Mouse (Mus musculus): ENCODE data around the gene Srrm3. TPM values are rescaled to one million over a fixed set of nuclear protein-coding genes. Genes with fewer than 3 reads are reported as not detected.
A peak's percentile ranks its signal among the peaks of the same experiment; 100 is the strongest.

Srrm3 gene
- polyA plus RNA-seq, 1 experiment, result 0.12 TPM

- peak overlapping the region; percentile 66 for H3K4me3 ChIP-seq (ENCODE audit: control insufficient read depth, low read depth, low read length)
- H3K36me3 ChIP-seq (ENCODE audit: control insufficient read depth, insufficient read depth, low read length), result peaks cover 1% of the 10 kb centered on the region; the same call in 1 of the 2 replicates
- no peaks in the 10 kb centered on the region for H3K27me3 ChIP-seq (ENCODE audit: control insufficient read depth, insufficient read depth, low read length)
- H3K4me1 ChIP-seq (ENCODE audit: control insufficient read depth, insufficient read depth, low read length), result no peaks in the 10 kb centered on the region
- H3K27ac ChIP-seq (ENCODE audit: control insufficient read depth, insufficient read depth, low read depth, low read length), result no peak overlapping the region
- TF ChIP-seq POLR2A (IDR thresholded peaks at IDR 0.05; ENCODE audit: control insufficient read depth, low read depth, low read length) (no peak), CTCF (IDR thresholded peaks at IDR 0.05; ENCODE audit: control insufficient read depth, insufficient read depth, insufficient replicate concordance, low read depth, low read length) (no peak)
Observed at GRCm38 (mm10) chr5:135910813-135911212, 104.1 kb downstream of the Srrm3 start.

- H3K36me3 ChIP-seq (ENCODE audit: control insufficient read depth, insufficient read depth, low read length), result peaks cover 1% of the 10 kb centered on the region; the same call in 1 of the 2 replicates
- H3K4me1 ChIP-seq (ENCODE audit: control insufficient read depth, insufficient read depth, low read length), result 0 out of 2 replicates have a peak, but pooled peaks cover 2% of the 10 kb centered on the region
- H3K27ac ChIP-seq (ENCODE audit: control insufficient read depth, insufficient read depth, low read depth, low read length), result no peak overlapping the region
- H3K4me3 ChIP-seq (ENCODE audit: control insufficient read depth, low read depth, low read length), result no peak overlapping the region
- peak; percentile 10; the same call in 1 of the 2 replicates for TF ChIP-seq CTCF (IDR thresholded peaks at IDR 0.05; ENCODE audit: control insufficient read depth, insufficient read depth, insufficient replicate concordance, low read depth, low read length)
- TF ChIP-seq POLR2A (IDR thresholded peaks at IDR 0.05; ENCODE audit: control insufficient read depth, low read depth, low read length), result no peak
- no peaks in the 10 kb centered on the region for H3K27me3 ChIP-seq (ENCODE audit: control insufficient read depth, insufficient read depth, low read length)
Observed at GRCm38 (mm10) chr5:135911633-135912220, 105.0 kb downstream of the Srrm3 start.

GRCm38 (mm10) chr5:135913201-135913600, 106.5 kb downstream of the Srrm3 start:
- Histone ChIP-seq H3K36me3 (ENCODE audit: control insufficient read depth, insufficient read depth, low read length) (peaks cover 1% of the 10 kb centered on the region; the same call in 1 of the 2 replicates), H3K4me1 (ENCODE audit: control insufficient read depth, insufficient read depth, low read length) (0 out of 2 replicates have a peak, but pooled peaks cover 2% of the 10 kb centered on the region), H3K4me3 (ENCODE audit: control insufficient read depth, low read depth, low read length) (no peak overlapping the region), H3K27me3 (ENCODE audit: control insufficient read depth, insufficient read depth, low read length) (no peaks in the 10 kb centered on the region), H3K27ac (ENCODE audit: control insufficient read depth, insufficient read depth, low read depth, low read length) (no peak overlapping the region)
- no peak for TF ChIP-seq POLR2A (IDR thresholded peaks at IDR 0.05; ENCODE audit: control insufficient read depth, low read depth, low read length)
- TF ChIP-seq CTCF (IDR thresholded peaks at IDR 0.05; ENCODE audit: control insufficient read depth, insufficient read depth, insufficient replicate concordance, low read depth, low read length), result no peak

GRCm38 (mm10) chr5:135914156-135914555, 107.5 kb downstream of the Srrm3 start:
- Histone ChIP-seq H3K27me3 (ENCODE audit: control insufficient read depth, insufficient read depth, low read length) (no peaks in the 10 kb centered on the region), H3K36me3 (ENCODE audit: control insufficient read depth, insufficient read depth, low read length) (peaks cover 1% of the 10 kb centered on the region; the same call in 1 of the 2 replicates), H3K27ac (ENCODE audit: control insufficient read depth, insufficient read depth, low read depth, low read length) (no peak overlapping the region), H3K4me3 (ENCODE audit: control insufficient read depth, low read depth, low read length) (no peak overlapping the region), H3K4me1 (ENCODE audit: control insufficient read depth, insufficient read depth, low read length) (0 out of 2 replicates have a peak, but pooled peaks cover 2% of the 10 kb centered on the region)
- TF ChIP-seq CTCF (IDR thresholded peaks at IDR 0.05; ENCODE audit: control insufficient read depth, insufficient read depth, insufficient replicate concordance, low read depth, low read length), result no peak
- TF ChIP-seq POLR2A (IDR thresholded peaks at IDR 0.05; ENCODE audit: control insufficient read depth, low read depth, low read length), result no peak

- no peak overlapping the region for H3K4me3 ChIP-seq (ENCODE audit: control insufficient read depth, low read depth, low read length)
- H3K27ac ChIP-seq (ENCODE audit: control insufficient read depth, insufficient read depth, low read depth, low read length), result no peak overlapping the region
- H3K4me1 ChIP-seq (ENCODE audit: control insufficient read depth, insufficient read depth, low read length), result 0 out of 2 replicates have a peak, but pooled peaks cover 2% of the 10 kb centered on the region
- TF ChIP-seq POLR2A (IDR thresholded peaks at IDR 0.05; ENCODE audit: control insufficient read depth, low read depth, low read length) (no peak), CTCF (IDR thresholded peaks at IDR 0.05; ENCODE audit: control insufficient read depth, insufficient read depth, insufficient replicate concordance, low read depth, low read length) (no peak)
- no peaks in the 10 kb centered on the region for H3K36me3 ChIP-seq (ENCODE audit: control insufficient read depth, insufficient read depth, low read length)
- no peaks in the 10 kb centered on the region for H3K27me3 ChIP-seq (ENCODE audit: control insufficient read depth, insufficient read depth, low read length)
Observed at GRCm38 (mm10) chr5:135916051-135916565, 109.4 kb downstream of the Srrm3 start.

- Histone ChIP-seq H3K4me1 (ENCODE audit: control insufficient read depth, insufficient read depth, low read length) (0 out of 2 replicates have a peak, but pooled peaks cover 2% of the 10 kb centered on the region), H3K27ac (ENCODE audit: control insufficient read depth, insufficient read depth, low read depth, low read length) (no peak overlapping the region), H3K36me3 (ENCODE audit: control insufficient read depth, insufficient read depth, low read length) (no peaks in the 10 kb centered on the region), H3K4me3 (ENCODE audit: control insufficient read depth, low read depth, low read length) (no peak overlapping the region), H3K27me3 (ENCODE audit: control insufficient read depth, insufficient read depth, low read length) (no peaks in the 10 kb centered on the region)
- no peak for TF ChIP-seq CTCF (IDR thresholded peaks at IDR 0.05; ENCODE audit: control insufficient read depth, insufficient read depth, insufficient replicate concordance, low read depth, low read length)
- no peak for TF ChIP-seq POLR2A (IDR thresholded peaks at IDR 0.05; ENCODE audit: control insufficient read depth, low read depth, low read length)
Observed at GRCm38 (mm10) chr5:135916601-135917000, 109.9 kb downstream of the Srrm3 start.

GRCm38 (mm10) chr5:135917327-135918058, 110.8 kb downstream of the Srrm3 start:
- TF ChIP-seq POLR2A (IDR thresholded peaks at IDR 0.05; ENCODE audit: control insufficient read depth, low read depth, low read length), result no peak
- peak; percentile 18; the same call in 1 of the 2 replicates for TF ChIP-seq CTCF (IDR thresholded peaks at IDR 0.05; ENCODE audit: control insufficient read depth, insufficient read depth, insufficient replicate concordance, low read depth, low read length)
- H3K4me3 ChIP-seq (ENCODE audit: control insufficient read depth, low read depth, low read length), result no peak overlapping the region
- 0 out of 2 replicates have a peak, but pooled peaks cover 2% of the 10 kb centered on the region for H3K4me1 ChIP-seq (ENCODE audit: control insufficient read depth, insufficient read depth, low read length)
- H3K27ac ChIP-seq (ENCODE audit: control insufficient read depth, insufficient read depth, low read depth, low read length), result no peak overlapping the region
- H3K36me3 ChIP-seq (ENCODE audit: control insufficient read depth, insufficient read depth, low read length), result no peaks in the 10 kb centered on the region
- no peaks in the 10 kb centered on the region for H3K27me3 ChIP-seq (ENCODE audit: control insufficient read depth, insufficient read depth, low read length)
